Mouse (Mus musculus): ENCODE data around the gene Pou3f1.

The Pou3f1 gene

DNA sequence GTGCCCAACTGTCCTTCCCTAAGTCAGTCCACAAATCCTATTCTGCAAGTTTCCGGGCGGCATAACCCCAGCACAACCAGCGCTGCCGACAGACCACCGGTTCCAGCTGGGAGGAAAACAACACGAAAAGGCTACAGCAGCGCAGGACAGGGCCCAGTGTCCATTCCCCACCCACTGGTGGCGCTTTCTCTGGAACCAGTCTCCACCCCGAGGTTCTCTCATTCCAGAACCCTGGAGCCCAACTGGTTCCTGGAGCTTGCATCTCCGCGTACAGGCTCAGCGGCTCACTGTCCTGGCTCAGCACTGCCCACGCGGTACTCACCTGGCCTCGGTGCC is at the start of gene Pou3f1:
TSS of gene Pou3f1 (plus strand) at position 290 of the 336 bp plus-strand sequence.
- no peak for DNase-seq (ENCODE audit: extremely low spot score)

DNA sequence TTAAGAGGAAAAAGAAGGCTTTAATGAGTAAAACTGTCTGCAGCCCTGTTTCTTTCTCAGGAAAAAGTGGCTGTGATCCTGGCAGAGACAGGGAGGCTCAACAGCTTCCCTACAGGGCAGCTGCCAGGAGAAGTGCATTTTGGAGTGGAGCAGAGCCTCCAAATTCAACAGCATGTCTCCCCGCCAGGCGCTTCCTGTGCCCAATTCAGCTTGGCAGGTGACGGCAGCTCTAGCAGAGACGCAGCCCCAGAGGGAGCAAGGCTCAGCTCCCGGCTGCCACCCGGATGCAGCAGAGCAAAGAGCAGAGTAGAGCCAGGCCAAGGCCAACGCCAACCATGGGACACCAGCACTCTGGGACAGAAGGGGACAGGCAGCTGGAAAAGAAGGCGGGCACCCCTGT is 49.4 kb upstream of the Pou3f1 start:
- DNase-seq (ENCODE audit: extremely low spot score), result no peak

- DNase-seq (ENCODE audit: extremely low spot score), result no peak
Observed at GRCm38 (mm10) chr4:124610066-124610465, 46.5 kb upstream of the Pou3f1 start.

DNA sequence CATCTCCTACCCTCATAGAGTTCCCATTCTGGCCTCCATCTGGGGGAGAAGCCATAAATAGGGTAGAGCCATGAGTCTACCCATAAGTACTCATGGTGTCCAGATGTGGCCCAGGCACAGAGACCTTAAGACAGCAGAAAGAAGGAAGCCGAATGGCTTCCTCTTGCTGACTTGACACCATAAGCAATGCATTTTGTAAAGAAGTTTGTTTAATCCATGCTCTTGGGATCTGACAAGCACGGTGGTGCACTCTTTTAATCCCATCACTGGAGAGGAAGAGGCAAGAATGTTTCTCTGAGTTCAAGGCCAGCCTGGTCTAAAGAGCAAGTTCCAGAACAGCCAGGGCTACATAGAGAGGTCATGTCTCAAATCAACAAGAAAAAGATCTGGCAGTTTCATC is 45.9 kb upstream of the Pou3f1 start, which contains the start of gene 3100002H09Rik:
TSS of gene 3100002H09Rik (minus strand) at position 101 of the 400 bp plus-strand sequence.
- no peak for DNase-seq (ENCODE audit: extremely low spot score)

- no peak for DNase-seq (ENCODE audit: extremely low spot score)
Observed at GRCm38 (mm10) chr4:124611768-124612167, 44.8 kb upstream of the Pou3f1 start.

- peak; percentile 41 for DNase-seq (ENCODE audit: extremely low spot score)
Observed at GRCm38 (mm10) chr4:124614189-124614588, 42.4 kb upstream of the Pou3f1 start.

GRCm38 (mm10) chr4:124615406-124615960 is 41.1 kb upstream of the Pou3f1 start:
- no peak for DNase-seq (ENCODE audit: extremely low spot score)

DNA sequence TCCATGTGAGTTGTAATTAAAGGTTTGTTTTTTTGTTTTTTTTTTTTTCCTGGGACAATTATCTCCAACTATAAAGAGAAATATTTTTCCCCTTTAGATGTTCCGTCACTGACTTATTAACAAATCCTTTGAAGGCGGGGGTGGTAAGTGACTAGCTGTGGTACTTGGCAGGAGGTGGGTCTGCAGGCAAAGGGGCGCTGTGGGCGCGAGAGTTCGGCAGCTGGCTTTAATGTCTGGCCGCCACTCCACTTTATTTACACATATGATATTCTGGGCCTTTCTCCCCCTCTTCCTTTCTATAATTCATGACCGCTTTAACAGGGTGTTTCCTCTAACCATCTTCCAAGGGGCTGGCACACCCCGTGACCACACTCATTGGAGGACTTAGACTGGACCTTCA is 40.6 kb upstream of the Pou3f1 start:
- no peak for DNase-seq (ENCODE audit: extremely low spot score)

GRCm38 (mm10) chr4:124616636-124617035 is 40.0 kb upstream of the Pou3f1 start:
- DNase-seq (ENCODE audit: extremely low spot score), result no peak

GRCm38 (mm10) chr4:124618599-124618998 is 38.0 kb upstream of the Pou3f1 start:
- no peak for DNase-seq (ENCODE audit: extremely low spot score)

GRCm38 (mm10) chr4:124621406-124621805 is 35.2 kb upstream of the Pou3f1 start:
- no peak for DNase-seq (ENCODE audit: extremely low spot score)

GRCm38 (mm10) chr4:124622566-124622965 is 34.0 kb upstream of the Pou3f1 start:
- no peak for DNase-seq (ENCODE audit: extremely low spot score)

DNA sequence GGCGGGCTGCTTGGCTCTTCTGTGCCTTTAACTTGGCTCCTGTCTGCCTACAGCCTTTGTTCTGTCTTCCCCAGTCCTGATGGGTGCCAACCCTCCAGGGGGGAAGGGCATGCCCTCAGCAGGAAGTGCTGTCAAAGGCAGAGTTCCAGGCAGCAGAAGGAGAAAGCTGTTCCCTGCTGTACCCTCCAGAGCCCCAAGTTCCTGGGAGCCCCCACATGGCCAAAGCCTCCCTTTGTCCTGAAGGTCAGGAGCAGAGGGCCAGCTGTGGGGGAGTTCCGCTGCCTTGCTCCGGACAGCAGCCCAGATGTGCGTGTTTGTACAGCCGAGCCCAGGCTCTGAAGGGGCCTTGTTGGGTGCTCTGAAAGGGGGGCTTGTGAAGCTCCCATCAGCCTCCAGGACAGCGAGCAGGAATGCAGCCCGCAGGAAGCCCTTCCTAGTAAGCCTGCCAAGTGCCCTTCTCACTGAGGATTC is 32.5 kb upstream of the Pou3f1 start:
- no peak for DNase-seq (ENCODE audit: extremely low spot score)

DNA sequence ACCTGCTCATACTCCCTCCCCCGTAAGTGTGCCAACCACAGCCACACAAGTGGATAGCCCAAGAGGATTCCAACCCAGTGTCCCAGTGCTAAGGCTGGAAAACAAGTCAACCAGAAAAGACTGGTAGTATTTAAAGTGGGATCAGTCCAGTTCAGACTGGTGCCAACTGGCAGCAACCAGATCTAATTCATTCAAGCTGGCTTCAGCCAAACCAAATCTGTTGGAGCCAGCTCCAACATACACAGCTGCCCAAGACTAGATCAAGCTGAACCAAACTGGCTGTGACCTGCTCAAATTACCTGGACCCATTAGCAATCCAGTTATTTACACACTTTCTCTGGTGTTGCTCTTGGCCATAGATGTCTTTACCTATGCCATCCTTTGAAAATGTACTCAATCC is 29.8 kb upstream of the Pou3f1 start:
- no peak for DNase-seq (ENCODE audit: extremely low spot score)

GRCm38 (mm10) chr4:124631456-124631855 is 25.2 kb upstream of the Pou3f1 start:
- no peak for DNase-seq (ENCODE audit: extremely low spot score)

DNA sequence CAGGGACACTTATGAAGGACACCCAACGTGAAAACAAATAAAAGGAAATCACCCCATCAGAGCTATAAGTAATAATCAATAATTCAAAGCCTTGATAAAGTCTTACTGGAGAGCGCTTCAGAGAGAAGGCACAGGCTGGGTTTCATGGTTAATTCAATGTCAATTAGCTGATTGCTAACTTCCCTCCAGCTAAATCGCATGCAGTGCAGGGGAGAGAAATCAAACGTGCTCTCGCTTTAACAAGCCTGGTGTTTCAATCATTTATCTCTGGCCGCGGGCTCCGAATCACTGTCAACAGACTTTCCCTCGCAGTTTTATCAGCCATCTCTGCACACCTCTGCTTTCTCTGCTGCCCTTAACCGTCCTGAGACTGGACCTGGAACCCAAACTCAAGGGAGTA is 23.8 kb upstream of the Pou3f1 start:
- no peak for DNase-seq (ENCODE audit: extremely low spot score)

- peak; percentile 68 for DNase-seq (ENCODE audit: extremely low spot score)
Observed at GRCm38 (mm10) chr4:124633281-124633680, 23.3 kb upstream of the Pou3f1 start.

- no peak for DNase-seq (ENCODE audit: extremely low spot score)
Observed at GRCm38 (mm10) chr4:124639715-124640114, 16.9 kb upstream of the Pou3f1 start.

- no peak for DNase-seq (ENCODE audit: extremely low spot score)
Observed at GRCm38 (mm10) chr4:124643859-124644258, 12.7 kb upstream of the Pou3f1 start.

GRCm38 (mm10) chr4:124644974-124645433 is 11.6 kb upstream of the Pou3f1 start:
- no peak for DNase-seq (ENCODE audit: extremely low spot score)

DNA sequence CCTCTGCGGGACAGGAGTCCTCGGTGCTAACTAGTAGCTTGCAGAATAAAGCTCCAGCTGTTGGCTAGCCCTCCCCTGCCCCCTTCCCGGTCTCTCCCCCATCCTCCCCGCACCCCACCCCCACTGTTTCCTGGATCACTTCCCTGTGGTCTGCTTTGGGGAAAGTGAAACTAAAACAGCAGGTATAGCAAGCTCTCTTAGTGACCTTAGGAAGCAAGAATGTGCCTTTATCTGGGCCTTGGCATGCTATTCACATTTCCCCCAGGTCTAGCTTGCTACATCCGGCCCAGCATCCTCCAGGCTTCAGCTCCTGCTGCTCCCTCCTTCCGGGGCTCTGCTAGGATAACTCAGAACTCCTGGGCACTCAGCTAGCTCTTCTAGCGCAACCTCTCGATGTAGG is 10.0 kb upstream of the Pou3f1 start:
- no peak for DNase-seq (ENCODE audit: extremely low spot score)

- DNase-seq (ENCODE audit: extremely low spot score), result no peak
Observed at GRCm38 (mm10) chr4:124647909-124648308, 8.7 kb upstream of the Pou3f1 start.

DNA sequence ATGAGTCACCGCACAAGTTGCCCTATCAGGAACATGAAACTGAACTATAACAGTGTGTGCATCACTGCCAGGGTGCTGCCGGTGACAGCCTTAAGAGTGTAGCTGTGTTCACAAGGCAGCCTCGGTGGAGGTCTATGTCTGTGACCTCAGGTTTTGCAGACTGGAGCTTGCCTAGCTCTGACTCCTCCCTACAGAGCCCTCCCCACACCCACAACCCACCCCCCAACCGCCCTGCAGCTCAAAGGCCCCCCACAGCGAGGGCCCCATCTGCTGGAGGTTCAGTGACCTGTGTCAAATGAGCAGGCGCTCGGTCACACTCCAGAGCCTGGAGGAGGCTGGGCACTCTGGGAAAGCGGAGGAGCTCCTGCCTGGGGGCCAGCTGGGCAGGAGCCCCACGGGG is 3.7 kb upstream of the Pou3f1 start:
- peak; percentile 82 for DNase-seq (ENCODE audit: extremely low spot score)
